In genomic region chr13:64432017-64432995, GRCm38 (mm10) we compare ENCODE assay signal across 8 mouse cellular contexts. TPM values are rescaled to one million over a fixed set of nuclear protein-coding genes. Genes with fewer than 3 reads are reported as not detected.
DNase-seq lines count a peak whose midpoint lies in the region; ATAC-seq lines count a peak whose summit lies in the region.

Gene Cdk20 (plus strand): TSS chr13:64432314.

- peak; percentile 84 for ATAC-seq in megakaryocyte progenitor cell, adult 5-6 weeks (replicated peaks; ENCODE audit: poor library complexity)

- DNase-seq in adipocyte (ENCODE audit: low spot score) = peak; percentile 93
- peak; percentile 97 for DNase-seq in embryo, embryonic 10 days (ENCODE audit: low spot score)
- DNase-seq in gastrocnemius, postnatal 10 days = peak; percentile 89
- peak; percentile 88 for DNase-seq in induced T-regulatory cell, adult 2 months (ENCODE audit: low read depth)
- peak; percentile 97 for DNase-seq in left cerebral cortex, adult 9 months (ENCODE audit: low spot score in 2 of 2)
- peak; percentile 86 for DNase-seq in right cerebral cortex, postnatal 14 days
- DNase-seq in urinary bladder, postnatal 36 days (ENCODE audit: low spot score in 2 of 2) = peak; percentile 83 to 91

RNA-seq across cellular contexts. Expression of gene Cdk20, which starts in this region (rescaled TPM):
- total RNA-seq in gastrocnemius, postnatal 10 days (2021) = 1 to 10 TPM; 3.6 to 3.9 TPM
- 0.44 and 3.3 TPM in 2 replicates for total RNA-seq in megakaryocyte progenitor cell, adult 5-6 weeks (2015)
- total RNA-seq in megakaryocyte progenitor cell, adult 5-6 weeks (2017) = 1.7 and 2.7 TPM in 2 replicates

Comparison
In these comparisons a context has a peak if more than half of its experiments do, and no peak if none do; other contexts are left out.
1. Peak in every context shown above with its lines: DNase-seq and ATAC-seq.